Mouse (Mus musculus) thymus, adult 2 months (tissue): Measurements from ENCODE around the gene Arx. TPM values are rescaled to one million over a fixed set of nuclear protein-coding genes. Genes with fewer than 3 reads are reported as not detected.

Experiments
- DNase-seq: peaks from one replicate; pipeline ENCODE4 v3.0.0; 2021
- H3K27ac ChIP-seq: fragments of 200-500 bp; 2 replicates; pipeline ENCODE4 v1.5.1; 2012; ENCODE audit warnings: low read length, control low read depth; ENCODE audit not compliant: control insufficient read depth, insufficient read depth
- H3K27me3 ChIP-seq: fragments of 200-500 bp; 2 replicates; pipeline ENCODE4 v1.6.1; 2012; ENCODE audit warnings: mild to moderate bottlenecking, low read length, moderate library complexity, mixed read lengths; ENCODE audit not compliant: control insufficient read depth, insufficient read depth
- H3K36me3 ChIP-seq: fragments of 200-500 bp; 2 replicates; pipeline ENCODE4 v1.6.1; 2012; ENCODE audit warnings: mild to moderate bottlenecking, low read length, moderate library complexity; ENCODE audit not compliant: control insufficient read depth, insufficient read depth
- H3K4me1 ChIP-seq: fragments of 200-500 bp; replicated peaks from 2 replicates; pipeline ENCODE4 v1.6.1; 2012; ENCODE audit warnings: low read length; ENCODE audit not compliant: control insufficient read depth, insufficient read depth
- H3K4me3 ChIP-seq: fragments of 200-500 bp; 2 replicates; pipeline ENCODE4 v1.5.1; 2012; ENCODE audit warnings: mild to moderate bottlenecking, low read length, control low read depth, moderate library complexity; ENCODE audit not compliant: control insufficient read depth, insufficient read depth
- CTCF ChIP-seq: fragments of 200-500 bp; IDR thresholded peaks from 2 replicates; pipeline ENCODE4 v1.5.1; 2012; ENCODE audit warnings: mild to moderate bottlenecking, control low read depth, low read length, moderate library complexity, borderline replicate concordance; ENCODE audit not compliant: control insufficient read depth, poor library complexity, insufficient read depth; ENCODE audit errors: extremely low read depth
- POLR2A ChIP-seq: fragments of 200-500 bp; IDR thresholded peaks from 2 replicates; pipeline ENCODE4 v1.6.1; 2012; ENCODE audit warnings: mild to moderate bottlenecking, low read length, control low read depth, moderate library complexity; ENCODE audit not compliant: control insufficient read depth, poor library complexity, insufficient read depth; ENCODE audit errors: extremely low read depth
- WGBS: fragments of 180-500 bp; shearing (Covaris S2); methylation state at CpG from one replicate; pipeline ENCODE4 v1.1.7; 2018; 5-methylcytosine and 5-hydroxymethylcytosine counted together
- polyA plus RNA-seq: library from polyadenylated mRNA; depleted of rRNA; stranded (reverse); fragments of >200 nt; gene quantifications from 2 replicates; pipeline ENCODE4 v1.2.3, GENCODE M21; 2012

Arx gene
- polyA plus RNA-seq, 1 experiment, result not detected

DNA sequence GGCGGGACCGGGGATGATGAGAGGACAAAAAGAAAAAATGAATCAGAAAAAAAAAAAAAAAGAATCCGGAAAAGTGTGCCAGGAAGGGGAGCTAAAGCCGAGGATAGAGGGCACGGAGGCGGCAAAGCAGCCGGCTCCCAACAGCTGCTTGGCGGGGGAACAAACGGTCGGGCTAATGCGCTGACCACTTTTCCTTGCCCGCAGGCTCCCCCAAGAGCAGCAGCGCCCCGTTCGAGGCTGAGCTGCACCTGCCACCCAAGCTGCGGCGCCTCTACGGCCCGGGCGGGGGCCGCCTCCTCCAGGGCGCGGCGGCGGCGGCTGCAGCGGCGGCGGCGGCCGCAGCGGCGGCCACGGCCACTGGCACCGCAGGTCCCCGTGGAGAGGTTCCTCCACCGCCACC lies 2.1 kb downstream of the Arx start:
- peak overlapping the region; percentile 25; the same call in 1 of the 2 replicates for H3K4me3 ChIP-seq
- peaks cover 4% of the 10 kb centered on the region; the same call in 1 of the 2 replicates for H3K4me1 ChIP-seq
- DNase-seq, result no peak
- H3K27me3 ChIP-seq, result peaks cover 16% of the 10 kb centered on the region
- no peaks in the 10 kb centered on the region for H3K36me3 ChIP-seq
- H3K27ac ChIP-seq, result no peak overlapping the region
- TF ChIP-seq CTCF (no peak), POLR2A (no peak)
- 10% methylated on average over 18 of the region's 37 CpGs for WGBS

DNA sequence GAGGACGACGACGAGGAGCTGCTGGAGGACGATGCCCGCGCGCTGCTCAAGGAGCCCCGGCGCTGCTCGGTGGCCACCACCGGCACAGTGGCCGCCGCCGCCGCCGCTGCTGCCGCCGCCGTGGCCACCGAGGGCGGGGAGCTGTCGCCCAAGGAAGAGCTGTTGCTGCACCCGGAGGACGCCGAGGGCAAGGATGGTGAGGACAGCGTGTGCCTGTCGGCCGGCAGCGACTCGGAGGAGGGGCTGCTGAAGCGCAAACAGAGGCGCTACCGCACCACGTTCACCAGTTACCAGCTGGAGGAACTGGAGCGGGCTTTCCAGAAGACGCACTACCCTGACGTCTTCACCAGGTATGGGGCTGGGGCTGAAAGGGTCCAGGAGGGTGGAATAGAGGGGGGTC lies 2.8 kb downstream of the Arx start:
- H3K4me3 ChIP-seq, result peak overlapping the region; percentile 25; the same call in 1 of the 2 replicates
- TF ChIP-seq POLR2A (no peak), CTCF (no peak)
- WGBS, result 3% methylated on average over 31 of the region's 37 CpGs
- no peaks in the 10 kb centered on the region for H3K36me3 ChIP-seq
- H3K27me3 ChIP-seq, result peaks cover 21% of the 10 kb centered on the region
- no peak overlapping the region for H3K27ac ChIP-seq
- H3K4me1 ChIP-seq, result peaks cover 4% of the 10 kb centered on the region; the same call in 1 of the 2 replicates
- DNase-seq, result no peak

DNA sequence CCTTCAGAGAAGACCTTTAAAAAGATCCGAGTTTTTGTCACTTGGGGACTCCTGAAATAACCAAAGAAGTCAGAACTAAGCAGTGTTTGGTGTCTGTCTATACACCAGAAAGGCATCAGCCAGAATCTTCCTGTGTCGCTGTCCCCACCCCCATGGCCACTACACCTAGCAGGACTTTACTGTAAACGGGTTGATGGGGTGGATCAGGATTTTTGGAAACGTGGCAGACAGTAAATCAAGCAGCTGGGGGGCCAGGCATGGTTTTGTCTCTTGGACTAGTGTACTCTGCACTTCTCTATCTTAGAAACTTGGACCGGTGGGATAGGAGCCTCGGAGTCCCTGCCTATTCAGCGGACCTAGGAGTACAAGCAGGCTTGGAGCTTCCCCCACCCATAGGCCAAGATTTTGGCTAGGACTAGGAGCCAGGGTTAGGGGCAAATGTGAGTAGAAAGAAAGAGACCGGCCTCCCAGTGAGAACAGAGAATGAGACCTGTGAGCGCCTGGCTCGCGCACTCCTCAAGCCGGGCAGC lies 3.7 kb downstream of the Arx start:
- H3K4me1 ChIP-seq, result peaks cover 4% of the 10 kb centered on the region; the same call in 1 of the 2 replicates
- no peak overlapping the region for H3K4me3 ChIP-seq
- H3K27me3 ChIP-seq, result peaks cover 18% of the 10 kb centered on the region
- no peak for TF ChIP-seq POLR2A
- TF ChIP-seq CTCF, result no peak
- 8% methylated on average over 12 of the region's 12 CpGs for WGBS
- H3K36me3 ChIP-seq, result no peaks in the 10 kb centered on the region
- no peak overlapping the region for H3K27ac ChIP-seq
- DNase-seq, result no peak

DNA sequence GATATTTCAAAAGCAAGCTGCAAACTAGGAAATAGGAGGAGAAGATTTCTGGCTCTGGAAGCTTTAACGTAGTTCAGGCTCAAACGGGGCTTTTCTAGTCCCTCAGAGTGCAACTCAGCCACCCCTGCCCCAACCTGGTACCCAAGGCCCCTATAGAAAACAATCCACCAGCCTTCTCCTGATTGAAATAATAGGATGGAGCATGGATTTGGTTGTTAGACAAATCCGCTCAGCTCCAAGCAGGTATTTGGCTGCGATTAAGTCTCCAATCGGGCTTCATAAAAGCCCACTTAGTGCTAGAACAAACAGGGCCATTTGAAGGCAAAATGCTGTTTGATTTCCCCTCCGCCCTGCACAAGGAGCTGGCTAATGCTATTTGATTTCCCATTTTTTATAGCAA lies 5.8 kb downstream of the Arx start:
- WGBS, result 19% methylated on average over 6 of the region's 6 CpGs
- no peak for DNase-seq
- TF ChIP-seq POLR2A (no peak), CTCF (no peak)
- peaks cover 15% of the 10 kb centered on the region for H3K27me3 ChIP-seq
- H3K4me1 ChIP-seq, result no peaks in the 10 kb centered on the region
- H3K27ac ChIP-seq, result no peak overlapping the region
- H3K4me3 ChIP-seq, result no peak overlapping the region
- no peaks in the 10 kb centered on the region for H3K36me3 ChIP-seq

DNA sequence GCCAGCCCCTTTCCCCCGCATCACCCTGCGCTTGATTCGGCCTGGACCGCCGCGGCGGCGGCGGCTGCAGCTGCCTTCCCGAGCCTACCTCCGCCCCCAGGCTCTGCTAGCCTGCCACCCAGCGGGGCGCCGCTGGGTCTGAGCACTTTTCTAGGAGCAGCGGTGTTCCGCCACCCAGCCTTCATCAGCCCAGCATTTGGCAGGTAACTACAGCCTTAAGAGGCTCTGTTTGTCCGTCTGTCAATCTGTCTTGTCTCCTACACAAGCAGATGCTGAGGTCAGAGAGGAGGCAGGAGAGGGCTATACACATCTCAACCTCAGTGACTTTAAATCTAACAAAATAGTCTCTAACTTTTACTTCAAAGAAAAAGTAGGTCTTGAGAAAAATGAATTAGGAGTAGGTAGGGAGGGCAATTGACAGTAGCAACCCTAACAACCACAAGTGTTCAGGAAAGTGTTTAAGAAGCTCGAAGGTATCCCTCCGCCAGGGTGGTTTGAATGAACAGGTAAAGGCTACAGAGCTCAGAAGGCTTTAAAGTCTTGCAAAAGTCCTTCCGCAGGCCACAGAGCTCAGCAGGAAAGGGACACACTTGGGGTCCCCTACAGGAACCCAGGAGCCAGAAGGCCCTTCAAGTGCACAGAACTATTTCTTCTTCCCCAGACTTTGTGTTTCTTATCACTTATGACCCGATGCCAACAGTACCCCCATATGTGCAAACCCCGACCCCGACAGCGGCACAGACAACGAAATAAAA lies 8.7 kb downstream of the Arx start:
- Histone ChIP-seq H3K27me3 (peaks cover 14% of the 10 kb centered on the region), H3K27ac (no peak overlapping the region), H3K4me1 (peaks cover 3% of the 10 kb centered on the region; the same call in 1 of the 2 replicates), H3K4me3 (no peak overlapping the region), H3K36me3 (no peaks in the 10 kb centered on the region)
- WGBS, result 8% methylated on average over 12 of the region's 25 CpGs
- DNase-seq, result no peak
- TF ChIP-seq CTCF, result no peak
- TF ChIP-seq POLR2A, result no peak

DNA sequence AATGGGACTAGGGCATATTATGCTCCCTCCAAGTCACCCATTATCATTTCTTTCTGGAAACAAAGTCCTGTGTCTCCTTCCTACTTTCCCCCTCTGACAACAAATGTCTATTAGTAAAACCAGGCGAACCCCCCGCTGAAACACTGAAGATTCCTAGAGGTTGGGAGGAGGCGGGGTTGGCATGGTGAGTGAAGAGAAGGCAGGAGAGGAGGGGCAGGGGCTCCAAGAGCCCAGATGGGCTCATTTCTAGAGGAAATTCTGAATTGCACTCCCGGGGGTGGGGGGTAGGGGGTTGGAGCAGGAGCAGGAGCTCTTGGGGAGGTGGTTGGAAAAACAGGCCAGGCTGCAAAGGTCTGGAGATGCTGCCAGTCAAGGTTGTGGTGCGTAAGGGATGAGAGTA lies 9.6 kb downstream of the Arx start:
- H3K4me3 ChIP-seq, result no peak overlapping the region
- H3K4me1 ChIP-seq, result peaks cover 3% of the 10 kb centered on the region; the same call in 1 of the 2 replicates
- 33% methylated on average over 5 of the region's 5 CpGs for WGBS
- no peak for DNase-seq
- H3K36me3 ChIP-seq, result no peaks in the 10 kb centered on the region
- H3K27ac ChIP-seq, result no peak overlapping the region
- H3K27me3 ChIP-seq, result peaks cover 14% of the 10 kb centered on the region
- TF ChIP-seq POLR2A (no peak), CTCF (no peak)

DNA sequence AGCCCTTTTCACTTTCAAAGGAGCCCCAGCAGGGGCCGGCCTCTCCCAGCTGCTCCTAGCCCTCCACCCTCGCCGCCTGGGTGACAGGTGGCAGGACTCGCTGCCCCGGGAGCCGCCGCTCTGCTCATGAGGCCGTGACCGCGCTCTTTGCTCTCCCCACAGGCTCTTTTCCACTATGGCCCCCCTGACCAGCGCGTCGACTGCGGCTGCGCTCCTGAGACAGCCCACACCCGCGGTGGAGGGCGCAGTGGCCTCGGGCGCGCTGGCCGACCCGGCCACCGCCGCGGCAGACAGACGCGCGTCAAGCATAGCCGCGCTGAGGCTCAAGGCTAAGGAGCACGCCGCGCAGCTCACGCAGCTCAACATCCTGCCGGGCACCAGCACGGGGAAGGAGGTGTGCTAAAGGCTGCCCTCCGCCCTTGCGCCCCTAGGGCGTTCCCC lies 10.8 kb downstream of the Arx start:
- H3K4me3 ChIP-seq, result no peak overlapping the region

More for the DNA sequence above, 10.8 kb downstream of the Arx start:
- WGBS, result 4% methylated on average over 32 of the region's 40 CpGs
- DNase-seq, result no peak
- Histone ChIP-seq H3K27me3 (peaks cover 14% of the 10 kb centered on the region), H3K4me1 (peaks cover 3% of the 10 kb centered on the region; the same call in 1 of the 2 replicates), H3K36me3 (no peaks in the 10 kb centered on the region), H3K27ac (no peak overlapping the region)
- TF ChIP-seq POLR2A, result no peak
- no peak for TF ChIP-seq CTCF
